Mouse (Mus musculus): ENCODE measurements around the gene Inca1.
A peak's percentile ranks its signal among the peaks of the same experiment; 100 is the strongest.

Inca1 gene

DNA sequence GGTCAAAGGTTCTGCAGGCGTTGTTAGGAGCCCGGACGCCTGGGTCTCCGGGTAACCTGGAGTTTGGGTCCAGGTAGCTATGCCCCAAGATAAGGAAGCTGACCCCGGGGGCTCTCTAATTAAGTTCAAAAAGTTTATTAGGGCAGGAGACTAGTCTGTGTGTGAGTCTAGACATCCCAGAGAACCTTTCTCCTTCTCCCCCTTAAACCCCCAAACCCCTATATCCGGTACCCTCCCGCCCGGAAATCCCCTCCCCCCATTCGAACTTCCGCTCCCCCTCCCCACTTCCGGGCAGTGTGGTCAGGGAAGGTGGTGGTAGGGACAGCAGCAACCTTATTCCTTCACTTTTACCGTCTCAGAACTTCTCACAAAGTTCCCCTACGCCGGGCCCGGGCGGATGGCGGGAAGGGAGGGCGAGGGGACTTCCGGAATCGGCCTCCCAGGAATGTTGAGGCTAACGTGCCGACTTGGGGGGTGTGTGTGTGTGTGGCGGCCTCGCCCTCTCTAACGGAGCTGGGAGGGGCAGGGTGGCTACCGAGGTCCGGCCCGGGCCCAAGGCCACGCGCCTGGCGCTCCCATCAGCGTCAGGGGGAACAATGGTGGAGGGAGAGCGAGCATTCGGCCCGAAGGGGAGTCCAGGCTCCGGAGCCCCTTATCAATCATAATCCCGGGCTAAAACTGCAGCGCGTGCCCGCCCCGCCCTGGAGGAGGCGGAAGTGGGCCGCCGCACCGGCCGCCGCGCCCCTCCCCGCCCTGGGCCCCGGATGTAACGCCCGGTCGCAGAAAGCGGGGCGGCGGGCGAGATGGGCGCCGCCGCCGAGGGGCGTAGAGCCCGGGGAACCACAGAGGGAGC lies 46.4 kb downstream of the Inca1 start:
- peak; percentile 73 for DNase-seq (ENCODE audit: low read depth, low spot score)

- no peak for DNase-seq (ENCODE audit: low read depth, low spot score)
Observed at GRCm38 (mm10) chr11:70652884-70653344, 47.0 kb downstream of the Inca1 start.

- peak; percentile 53 for DNase-seq (ENCODE audit: low read depth, low spot score)
Observed at GRCm38 (mm10) chr11:70652029-70652883, 47.7 kb downstream of the Inca1 start.

GRCm38 (mm10) chr11:70651391-70651790 lies 48.6 kb downstream of the Inca1 start:
- DNase-seq (ENCODE audit: low read depth, low spot score): no peak

DNA sequence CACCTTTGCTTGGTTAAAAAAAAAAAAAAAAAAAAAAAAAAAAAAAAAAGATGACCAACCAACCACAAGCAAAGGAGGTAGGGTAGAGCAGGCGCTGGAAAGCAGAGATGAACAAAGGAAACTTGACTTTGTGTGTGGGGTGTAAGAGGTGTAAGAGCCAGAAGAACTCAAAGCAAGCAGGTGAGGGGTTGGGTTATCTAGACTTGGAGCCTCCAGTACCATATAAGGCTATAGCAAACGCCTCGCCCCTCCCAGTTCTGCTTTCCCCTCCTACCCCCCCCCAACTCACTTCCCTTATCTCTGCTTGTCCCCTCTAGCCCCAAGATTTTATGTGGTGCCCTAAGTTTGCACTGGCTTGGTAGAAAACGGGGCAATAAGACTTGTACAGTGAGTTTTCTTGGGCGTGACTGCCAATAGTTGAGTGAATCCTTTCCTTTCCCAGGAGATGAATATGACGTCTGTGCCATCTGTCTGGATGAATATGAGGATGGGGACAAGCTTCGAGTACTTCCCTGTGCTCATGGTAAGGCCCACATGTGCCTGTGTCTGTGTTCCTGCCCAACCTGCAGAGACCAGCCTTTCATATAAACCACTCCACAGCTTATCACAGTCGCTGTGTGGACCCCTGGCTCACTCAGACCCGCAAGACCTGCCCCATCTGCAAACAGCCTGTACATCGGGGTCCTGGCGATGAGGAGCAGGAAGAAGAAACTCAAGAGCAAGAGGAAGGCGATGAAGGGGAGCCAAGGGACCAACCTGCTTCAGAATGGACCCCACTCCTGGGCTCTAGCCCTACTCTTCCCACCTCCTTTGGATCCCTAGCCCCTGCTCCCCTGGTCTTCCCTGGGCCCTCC lies 49.4 kb downstream of the Inca1 start:
- DNase-seq (ENCODE audit: low read depth, low spot score): no peak

- no peak for DNase-seq (ENCODE audit: low read depth, low spot score)
Observed at GRCm38 (mm10) chr11:70649185-70649734, 50.7 kb downstream of the Inca1 start.

DNA sequence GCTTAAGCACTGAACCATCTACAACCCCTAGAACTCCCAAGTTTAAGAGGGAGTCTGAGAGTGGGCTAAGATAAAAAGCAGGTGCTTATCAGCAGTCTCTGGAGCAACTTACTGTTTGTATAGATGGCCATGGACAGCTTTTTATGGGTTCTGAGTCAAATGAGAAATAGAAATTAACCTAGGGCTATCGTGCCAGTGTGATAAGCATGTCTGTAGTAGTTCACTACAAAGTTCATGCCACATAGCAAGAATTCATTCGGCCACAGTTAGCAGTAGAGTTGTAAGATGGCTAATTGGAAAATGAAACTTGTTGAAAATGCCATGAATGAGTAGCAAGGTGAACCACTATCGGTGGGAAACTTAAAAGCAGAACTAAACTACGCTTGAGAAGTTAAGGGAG lies 51.4 kb downstream of the Inca1 start:
- DNase-seq (ENCODE audit: low read depth, low spot score): no peak

DNA sequence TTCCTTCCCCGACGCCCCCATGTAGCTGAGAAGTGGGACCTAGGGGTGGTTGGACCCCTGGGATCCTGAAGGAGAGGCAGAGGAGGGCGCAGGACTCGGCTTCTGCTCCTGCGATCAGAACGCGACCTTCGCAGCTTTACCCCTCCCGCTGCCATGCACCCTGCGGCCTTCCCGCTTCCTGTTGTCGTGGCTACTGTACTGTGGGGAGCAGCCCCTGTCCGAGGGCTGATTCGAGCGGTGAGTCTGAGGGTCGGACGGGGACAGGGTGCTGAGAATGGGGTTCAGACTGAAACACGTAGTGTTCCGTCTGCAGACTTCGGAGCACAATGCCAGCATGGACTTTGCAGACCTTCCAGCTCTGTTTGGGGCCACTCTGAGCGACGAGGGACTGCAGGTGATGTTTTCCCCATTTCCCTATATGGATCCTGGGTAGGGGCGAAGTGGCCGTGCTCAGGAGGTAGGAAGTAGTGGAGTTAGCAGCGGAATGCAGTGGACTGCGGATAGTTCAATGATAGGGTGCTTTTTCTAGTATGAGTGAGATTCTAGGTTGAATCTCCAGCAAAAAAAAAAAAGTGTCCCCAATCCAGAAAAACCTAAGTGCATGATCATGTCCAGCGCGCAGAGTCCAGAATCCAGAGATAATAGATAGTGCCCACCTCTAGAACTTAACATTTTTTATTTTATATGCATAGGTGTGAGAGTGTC lies 52.1 kb downstream of the Inca1 start:
- DNase-seq (ENCODE audit: low read depth, low spot score): no peak

GRCm38 (mm10) chr11:70646691-70647650 lies 53.0 kb downstream of the Inca1 start, which contains the start of the genes Rnf167 and Slc25a11:
Rnf167 (plus strand) TSS chr11:70647235.
Slc25a11 (minus strand) TSS chr11:70647479.
- DNase-seq (ENCODE audit: low read depth, low spot score): peak; percentile 99

DNA sequence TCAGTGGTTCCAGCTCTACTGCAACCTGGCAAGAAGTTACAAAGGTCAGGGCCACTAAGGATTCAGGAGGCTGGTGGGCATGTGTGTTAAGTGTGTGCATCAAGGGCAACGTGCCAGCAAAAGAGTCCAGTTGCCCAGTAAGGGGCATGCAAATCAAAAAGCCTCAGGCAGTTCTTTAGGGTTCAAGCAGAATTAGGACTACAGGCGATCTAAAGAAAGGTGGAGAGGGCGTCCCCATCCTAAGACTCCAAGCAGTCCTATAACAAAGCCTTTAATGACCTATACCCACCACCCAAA lies 53.7 kb downstream of the Inca1 start:
- DNase-seq (ENCODE audit: low read depth, low spot score): no peak

DNA sequence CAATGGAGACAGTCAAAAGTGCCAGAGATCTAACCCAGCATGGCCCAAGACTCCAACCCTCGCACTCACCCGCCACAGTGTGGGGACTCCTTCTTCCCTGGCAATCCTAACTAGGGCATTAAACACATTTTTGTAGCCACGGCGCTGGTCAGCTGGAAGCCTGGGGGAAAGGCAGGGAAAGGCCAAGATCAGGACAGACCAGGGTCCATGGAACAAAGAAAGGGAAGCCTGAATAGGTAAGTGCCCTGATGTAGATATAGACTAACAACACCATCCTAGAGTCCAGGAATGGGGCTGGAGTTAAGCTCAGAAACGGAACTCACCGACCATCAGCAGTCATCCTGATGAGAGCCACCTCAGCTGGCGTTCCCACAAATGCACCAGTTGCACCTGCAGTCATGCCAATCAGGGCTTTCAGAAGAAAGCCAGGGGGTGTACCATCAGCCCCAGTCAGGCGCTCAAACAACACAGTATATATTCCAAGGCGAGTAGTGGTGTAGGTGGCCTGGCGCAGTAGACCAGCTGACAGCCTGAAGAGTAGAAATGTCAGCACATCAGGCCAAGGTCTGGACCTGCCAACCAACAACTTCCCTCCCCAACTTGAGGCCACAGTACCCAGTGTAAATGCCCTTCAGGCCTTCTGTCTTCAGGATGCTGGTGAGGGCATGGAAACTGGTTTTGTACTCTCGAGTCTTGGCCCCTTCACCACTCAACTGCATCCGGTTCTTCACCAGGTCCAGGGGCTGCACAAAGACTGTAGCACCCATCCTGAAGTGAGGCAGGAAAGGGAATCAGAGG lies 54.3 kb downstream of the Inca1 start:
- DNase-seq (ENCODE audit: low read depth, low spot score): no peak

- no peak for DNase-seq (ENCODE audit: low read depth, low spot score)
Observed at GRCm38 (mm10) chr11:70644564-70645103, 55.3 kb downstream of the Inca1 start.

DNA sequence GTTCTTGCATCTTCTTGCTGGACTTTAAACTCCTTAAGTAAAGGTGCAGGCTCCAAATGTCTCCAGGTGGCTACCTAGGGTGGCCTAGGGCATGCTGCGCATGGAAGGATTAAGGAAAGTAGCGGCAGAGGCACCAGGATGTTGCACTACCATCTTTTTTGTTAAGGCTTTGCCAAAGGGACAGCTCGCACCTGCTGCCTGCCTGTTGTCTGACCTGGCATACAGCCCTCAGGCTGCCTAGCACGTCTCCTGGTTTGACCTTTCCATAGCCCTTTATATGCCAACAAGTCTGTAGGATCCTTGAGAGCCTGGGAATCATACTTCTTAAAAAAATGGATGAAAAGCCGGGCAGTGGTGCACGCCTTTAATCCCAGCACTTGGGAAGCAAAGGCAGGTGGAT lies 56.9 kb downstream of the Inca1 start:
- DNase-seq (ENCODE audit: low read depth, low spot score): no peak

DNA sequence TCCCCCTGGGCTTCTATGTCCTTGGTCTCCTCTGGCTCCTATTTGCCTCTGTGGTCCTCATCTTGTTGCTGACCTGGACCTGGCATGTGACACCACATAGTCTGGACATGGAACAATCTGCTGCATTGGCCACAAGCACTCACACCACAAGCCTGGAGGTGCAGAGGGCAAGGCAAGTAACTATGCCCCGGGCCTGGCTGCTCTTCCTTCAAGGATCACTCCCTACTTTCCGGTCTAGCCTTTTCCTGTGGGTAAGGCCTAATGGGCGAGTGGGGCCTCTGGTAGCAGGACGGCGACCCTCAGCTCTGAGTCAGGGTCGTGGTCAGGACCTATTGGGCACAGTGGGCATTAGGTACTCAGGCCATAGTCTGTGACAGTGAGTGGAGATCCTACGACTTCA lies 58.7 kb downstream of the Inca1 start:
- DNase-seq (ENCODE audit: low read depth, low spot score): no peak

GRCm38 (mm10) chr11:70639976-70640375 lies 60.0 kb downstream of the Inca1 start:
- DNase-seq (ENCODE audit: low read depth, low spot score): no peak

- no peak for DNase-seq (ENCODE audit: low read depth, low spot score)
Observed at GRCm38 (mm10) chr11:70638714-70639278, 61.2 kb downstream of the Inca1 start, which contains the start of gene Gp1ba. Gp1ba (plus strand) TSS chr11:70639122.
